Mouse (Mus musculus) adrenal gland, postnatal 10 days (tissue): ENCODE data around the gene Usp37. TPM values are rescaled to one million over a fixed set of nuclear protein-coding genes. Genes with fewer than 3 reads are reported as not detected.
"Not testable (repeated sequence)": the region's sequence is repeated elsewhere in the genome, so short reads cannot be mapped to it uniquely, and the experiment has no call there.

Source experiments
- DNase-seq: peaks from one replicate; pipeline ENCODE4 v3.0.0; 2021; ENCODE audit warnings: mixed read lengths
- total RNA-seq, 2 experiments: library from RNA; stranded (reverse); gene quantifications; 2 replicates each; pipeline ENCODE4 v1.2.3; 2021

Usp37 gene
- total RNA-seq, 2 experiments from 2014 or later = 18.8 to 20.4 TPM

- peak; percentile 100 for DNase-seq
Observed at GRCm38 (mm10) chr1:74397268-74397918, 146.7 kb downstream of the Usp37 start.

GRCm38 (mm10) chr1:74396456-74397222 is 147.4 kb downstream of the Usp37 start:
- not testable (repeated sequence) for DNase-seq

GRCm38 (mm10) chr1:74395290-74395689 is 148.8 kb downstream of the Usp37 start:
- no peak for DNase-seq

GRCm38 (mm10) chr1:74394858-74395257 is 149.2 kb downstream of the Usp37 start:
- no peak for DNase-seq

- DNase-seq = no peak
Observed at GRCm38 (mm10) chr1:74394311-74394710, 149.8 kb downstream of the Usp37 start.

DNA sequence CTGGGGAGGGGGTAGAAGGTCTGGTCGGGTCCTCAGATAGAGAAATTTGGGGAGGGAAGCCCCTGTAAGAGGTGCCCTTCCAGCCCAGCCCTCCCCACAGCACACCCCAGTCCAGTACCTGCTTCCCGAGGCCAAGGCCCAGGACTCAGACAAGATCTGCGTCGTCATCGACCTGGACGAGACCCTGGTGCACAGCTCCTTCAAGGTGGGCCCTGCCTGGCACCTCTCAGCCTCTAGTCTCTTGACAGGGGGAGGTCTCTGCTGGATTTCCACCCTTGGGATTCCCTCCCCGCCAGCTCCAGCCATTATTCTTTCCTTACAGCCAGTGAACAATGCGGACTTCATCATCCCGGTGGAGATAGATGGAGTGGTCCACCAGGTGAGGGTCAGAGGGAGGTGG is 150.4 kb downstream of the Usp37 start:
- DNase-seq = no peak

DNA sequence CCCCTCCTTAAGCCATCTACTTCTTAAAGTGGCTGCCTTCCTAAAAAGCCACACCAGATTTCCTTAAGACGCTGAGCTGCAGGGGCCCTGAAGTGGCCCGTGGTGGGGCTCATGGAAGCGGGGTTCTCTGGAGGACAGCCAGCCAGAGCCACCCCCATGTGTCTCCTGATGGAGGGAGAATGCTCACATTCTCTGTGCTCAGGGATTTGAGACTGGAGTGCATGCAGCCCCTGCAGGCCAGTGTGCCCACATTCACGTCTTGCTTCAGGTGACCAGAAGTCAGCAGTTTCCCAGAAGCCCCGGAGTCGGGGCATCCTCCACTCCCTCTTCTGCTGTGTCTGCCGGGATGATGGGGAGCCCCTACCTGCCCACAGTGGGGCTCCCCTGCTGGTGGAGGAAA is 151.1 kb downstream of the Usp37 start:
- no peak for DNase-seq

DNA sequence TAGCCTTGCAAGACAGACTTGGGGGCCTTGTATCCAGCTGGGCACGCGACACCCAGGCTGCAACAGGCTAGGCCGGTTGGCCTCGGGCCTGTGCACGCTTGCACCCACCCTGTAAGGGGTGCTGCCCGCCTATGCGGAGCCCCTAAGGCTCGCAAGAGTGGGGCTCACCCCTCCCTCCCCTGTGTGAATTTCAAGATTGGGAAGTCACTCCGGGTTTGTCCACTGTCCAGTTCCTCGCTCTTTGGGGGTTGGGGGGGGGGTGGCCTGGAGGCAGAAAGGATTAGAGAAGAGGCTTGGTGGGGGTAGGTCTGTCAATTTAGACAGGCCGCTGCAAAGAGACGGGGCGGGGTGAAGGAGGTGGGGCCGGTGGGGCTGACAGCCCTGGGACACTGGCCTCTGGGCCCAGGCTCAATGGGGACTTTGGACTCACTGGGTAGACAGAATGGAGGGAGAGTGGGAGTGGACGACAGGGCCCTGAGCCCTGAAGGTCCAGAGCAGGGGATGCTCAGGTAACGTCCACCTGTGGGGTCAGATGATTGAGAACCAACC is 151.6 kb downstream of the Usp37 start:
- DNase-seq = peak; percentile 57

- peak; percentile 89 for DNase-seq
Observed at GRCm38 (mm10) chr1:74391844-74392441, 152.1 kb downstream of the Usp37 start.

- DNase-seq = peak; percentile 98
Observed at GRCm38 (mm10) chr1:74390924-74391748, 152.9 kb downstream of the Usp37 start, which contains the start of gene Ctdsp1. TSS of gene Ctdsp1 (plus strand) at chr1:74391509.

- DNase-seq = peak; percentile 76
Observed at GRCm38 (mm10) chr1:74390287-74390906, 153.7 kb downstream of the Usp37 start.

- peak; percentile 62 for DNase-seq
Observed at GRCm38 (mm10) chr1:74389831-74390286, 154.2 kb downstream of the Usp37 start.

- peak; percentile 50 for DNase-seq
Observed at GRCm38 (mm10) chr1:74388398-74388920, 155.6 kb downstream of the Usp37 start.

- DNase-seq = no peak
Observed at GRCm38 (mm10) chr1:74387386-74387988, 156.6 kb downstream of the Usp37 start.

- peak; percentile 97 for DNase-seq
Observed at GRCm38 (mm10) chr1:74386714-74387385, 157.2 kb downstream of the Usp37 start.

DNA sequence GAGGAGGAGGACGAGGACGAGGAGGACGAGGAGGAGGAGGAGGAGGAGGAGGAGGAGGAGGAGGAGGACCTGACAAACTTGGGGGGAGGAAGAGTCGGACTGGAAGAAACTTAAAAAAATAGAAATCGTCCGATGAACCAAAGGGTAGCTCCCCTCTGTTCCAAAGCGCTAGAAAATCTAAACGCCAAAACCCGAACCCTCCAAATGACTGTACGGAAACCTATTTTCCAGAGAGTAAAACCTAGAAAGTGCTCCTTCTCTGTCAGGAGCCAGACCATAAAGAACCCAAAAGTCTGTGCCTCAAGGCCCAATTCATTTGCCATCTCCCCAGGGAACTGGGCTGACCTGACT is 157.7 kb downstream of the Usp37 start:
- DNase-seq = no peak

- DNase-seq = no peak
Observed at GRCm38 (mm10) chr1:74385531-74385930, 158.6 kb downstream of the Usp37 start.
